Mouse (Mus musculus): ENCODE results near the gene Sycp2l. TPM values are rescaled to one million over a fixed set of nuclear protein-coding genes. Genes with fewer than 3 reads are reported as not detected.

The Sycp2l gene
- total and polyA plus RNA-seq, 2 experiments from 2014 or later: not detected

DNA sequence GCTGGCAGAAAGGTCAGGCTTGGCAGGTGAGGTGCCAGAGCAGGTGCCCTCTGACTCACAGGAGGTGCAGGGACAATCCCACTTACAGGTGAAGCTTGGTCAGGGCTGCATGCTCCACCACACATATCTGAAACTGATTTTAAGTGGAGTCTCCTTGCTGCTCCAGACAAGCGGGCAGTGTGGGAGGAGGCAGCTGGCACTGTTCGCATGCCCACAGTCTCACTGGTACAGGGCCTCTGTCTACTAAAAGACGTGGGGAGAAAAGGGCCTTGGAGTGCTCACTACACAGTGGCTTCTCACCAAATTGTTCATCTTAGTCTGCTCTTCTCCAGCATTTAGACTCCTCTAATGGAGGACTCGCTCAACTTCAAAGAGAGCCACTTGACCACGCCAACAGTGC, 92.1 kb downstream of the Sycp2l start:
- no peak for TF ChIP-seq CTCF (IDR thresholded peaks at IDR 0.05; ENCODE audit: low read depth)
- Histone ChIP-seq H3K27ac (ENCODE audit: low read depth, low read length) (no peak overlapping the region), H3K27me3 (ENCODE audit: insufficient read depth, low read length) (no peaks in the 10 kb centered on the region), H3K36me3 (ENCODE audit: insufficient read depth) (no peaks in the 10 kb centered on the region), H3K4me2 (ENCODE audit: low read depth) (no peak overlapping the region), H3K4me1 (ENCODE audit: insufficient read depth) (0 out of 2 replicates have a peak, but pooled peaks cover 4% of the 10 kb centered on the region), H3K4me3 (ENCODE audit: low read depth, low read length) (no peak overlapping the region), H3K9ac (no peak overlapping the region), H3K9me3 (ENCODE audit: low read length) (no peaks in the 10 kb centered on the region)
- ATAC-seq (no peak), DNase-seq (no peak)
- WGBS: 76% methylated on average over 5 of the region's 5 CpGs

DNA sequence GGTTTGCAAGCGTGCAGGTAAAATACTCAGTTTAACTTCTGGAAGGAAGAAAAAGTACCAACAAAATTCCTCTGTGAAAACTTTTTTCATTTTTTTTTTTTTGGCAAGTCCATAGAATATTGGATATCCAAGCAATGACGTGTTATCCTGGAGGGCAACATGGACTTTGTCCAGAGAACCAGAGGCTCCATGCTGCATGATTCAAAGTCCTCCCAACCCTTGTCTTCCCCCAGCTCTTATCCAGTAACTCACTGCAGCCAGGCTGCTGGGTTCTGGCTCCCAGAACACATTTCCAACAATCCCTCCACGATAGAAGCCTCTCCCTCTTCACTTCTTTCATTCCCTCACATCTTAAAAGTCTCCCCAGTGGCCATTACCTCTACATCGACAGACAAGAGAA, 97.2 kb downstream of the Sycp2l start:
- no peaks in the 10 kb centered on the region for H3K27me3 ChIP-seq (ENCODE audit: insufficient read depth, low read length)
- ATAC-seq: no peak
- no peaks in the 10 kb centered on the region for H3K4me1 ChIP-seq (ENCODE audit: insufficient read depth)
- DNase-seq: no peak
- no peak overlapping the region for H3K4me3 ChIP-seq (ENCODE audit: low read depth, low read length)
- no peaks in the 10 kb centered on the region for H3K36me3 ChIP-seq (ENCODE audit: insufficient read depth)
- no peak for TF ChIP-seq CTCF (IDR thresholded peaks at IDR 0.05; ENCODE audit: low read depth)
- H3K9ac ChIP-seq: no peak overlapping the region
- H3K9me3 ChIP-seq (ENCODE audit: low read length): no peaks in the 10 kb centered on the region
- H3K4me2 ChIP-seq (ENCODE audit: low read depth): no peak overlapping the region
- 82% methylated on average over 4 of the region's 4 CpGs for WGBS
- no peak overlapping the region for H3K27ac ChIP-seq (ENCODE audit: low read depth, low read length)

DNA sequence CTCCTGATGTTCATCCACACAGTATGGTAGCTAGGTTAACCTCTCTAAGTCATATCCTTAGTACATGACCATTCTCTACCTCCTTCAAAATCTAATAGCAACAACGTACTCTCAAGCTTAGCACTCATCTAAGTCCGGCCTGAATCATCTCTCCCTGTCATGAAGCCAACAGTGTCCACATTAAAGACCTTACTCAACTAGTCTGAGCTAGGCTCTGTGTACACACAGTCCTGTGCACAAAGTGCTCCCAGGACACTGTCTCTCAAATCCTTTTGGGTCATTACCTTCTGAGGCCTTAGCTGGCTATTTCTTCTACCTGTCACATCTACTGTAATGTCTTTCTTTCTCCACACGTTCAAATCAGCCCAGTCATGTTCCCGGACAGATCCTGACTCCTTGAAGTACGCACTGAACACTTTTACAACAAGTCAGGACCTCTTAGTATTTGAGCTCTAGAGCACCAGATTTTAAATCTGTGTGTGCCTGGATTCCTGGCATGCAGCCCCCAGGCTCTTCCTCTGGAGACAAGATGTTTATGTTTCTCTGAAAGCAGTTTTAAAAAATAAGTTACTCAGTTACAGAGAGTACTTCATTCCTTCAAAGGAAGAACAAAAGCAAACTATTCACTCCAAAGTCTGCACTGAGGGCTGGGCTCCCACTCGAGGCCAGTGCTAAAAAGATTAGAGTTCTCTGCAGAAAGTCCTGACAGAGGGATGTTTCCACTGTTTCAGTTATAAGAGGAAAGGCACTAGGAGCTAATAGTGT, 98.6 kb downstream of the Sycp2l start:
- Histone ChIP-seq H3K27me3 (ENCODE audit: insufficient read depth, low read length) (no peaks in the 10 kb centered on the region), H3K9ac (no peak overlapping the region), H3K27ac (ENCODE audit: low read depth, low read length) (no peak overlapping the region), H3K4me1 (ENCODE audit: insufficient read depth) (no peaks in the 10 kb centered on the region), H3K36me3 (ENCODE audit: insufficient read depth) (no peaks in the 10 kb centered on the region), H3K4me2 (ENCODE audit: low read depth) (no peak overlapping the region), H3K4me3 (ENCODE audit: low read depth, low read length) (no peak overlapping the region), H3K9me3 (ENCODE audit: low read length) (no peaks in the 10 kb centered on the region)
- ATAC-seq (no peak), DNase-seq (no peak)
- TF ChIP-seq CTCF (IDR thresholded peaks at IDR 0.05; ENCODE audit: low read depth): no peak
- 70% methylated on average over 6 of the region's 6 CpGs for WGBS

DNA sequence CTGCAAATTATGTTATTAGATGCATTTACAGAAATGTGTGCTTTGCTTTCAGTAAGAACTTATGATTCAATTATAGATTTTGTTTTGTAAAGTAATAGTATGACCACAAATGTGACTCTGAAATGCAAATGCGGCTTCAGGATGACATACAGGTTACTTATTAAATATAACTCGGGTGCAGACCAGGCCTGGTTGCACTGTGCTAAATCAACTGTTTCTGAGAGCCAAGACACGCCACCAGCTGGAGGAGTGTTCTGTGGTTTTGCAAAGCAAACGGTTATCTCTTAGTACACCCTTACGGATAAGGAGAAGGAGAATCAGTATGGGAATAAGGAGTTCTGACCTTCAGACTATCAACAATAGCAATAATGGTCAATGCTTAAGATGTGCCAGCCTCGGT, 101.6 kb downstream of the Sycp2l start:
- H3K4me3 ChIP-seq (ENCODE audit: low read depth, low read length): no peak overlapping the region
- H3K27ac ChIP-seq (ENCODE audit: low read depth, low read length): no peak overlapping the region
- ATAC-seq: no peak
- H3K4me2 ChIP-seq (ENCODE audit: low read depth): no peak overlapping the region
- DNase-seq: no peak
- WGBS: 86% methylated on average over 6 of the region's 6 CpGs
- no peaks in the 10 kb centered on the region for H3K36me3 ChIP-seq (ENCODE audit: insufficient read depth)
- no peak for TF ChIP-seq CTCF (IDR thresholded peaks at IDR 0.05; ENCODE audit: low read depth)
- peaks cover 14% of the 10 kb centered on the region; the same call in 1 of the 2 replicates for H3K4me1 ChIP-seq (ENCODE audit: insufficient read depth)
- H3K27me3 ChIP-seq (ENCODE audit: insufficient read depth, low read length): no peaks in the 10 kb centered on the region
- no peaks in the 10 kb centered on the region for H3K9me3 ChIP-seq (ENCODE audit: low read length)
- H3K9ac ChIP-seq: no peak overlapping the region

DNA sequence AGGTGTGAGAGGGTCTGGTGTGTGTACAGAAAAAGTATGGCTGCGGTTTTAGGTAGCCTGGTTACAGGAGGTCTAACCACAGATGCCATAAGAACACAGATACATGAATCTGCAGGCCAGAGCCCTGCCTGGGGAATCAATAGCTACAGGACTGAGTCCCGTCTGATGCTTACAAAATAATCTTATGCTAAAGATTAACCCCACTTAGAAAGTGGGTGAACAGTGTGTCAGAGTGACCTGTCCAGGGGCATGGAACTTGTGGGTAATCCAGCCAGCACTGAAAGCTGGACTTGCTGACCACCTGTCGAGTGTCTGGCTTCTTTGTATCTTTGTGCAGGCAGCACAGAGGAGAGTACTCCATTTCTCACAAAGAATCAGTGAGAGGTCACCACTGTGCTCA, 102.1 kb downstream of the Sycp2l start:
- Histone ChIP-seq H3K9me3 (ENCODE audit: low read length) (0 out of 2 replicates have a peak, but pooled peaks cover under 1% of the 10 kb centered on the region), H3K9ac (no peak overlapping the region), H3K4me2 (ENCODE audit: low read depth) (no peak overlapping the region), H3K4me1 (ENCODE audit: insufficient read depth) (peaks cover 14% of the 10 kb centered on the region; the same call in 1 of the 2 replicates), H3K4me3 (ENCODE audit: low read depth, low read length) (no peak overlapping the region), H3K27me3 (ENCODE audit: insufficient read depth, low read length) (no peaks in the 10 kb centered on the region), H3K27ac (ENCODE audit: low read depth, low read length) (no peak overlapping the region), H3K36me3 (ENCODE audit: insufficient read depth) (no peaks in the 10 kb centered on the region)
- WGBS: 64% methylated on average over 3 of the region's 3 CpGs
- no peak for TF ChIP-seq CTCF (IDR thresholded peaks at IDR 0.05; ENCODE audit: low read depth)
- DNase-seq (no peak), ATAC-seq (no peak)

DNA sequence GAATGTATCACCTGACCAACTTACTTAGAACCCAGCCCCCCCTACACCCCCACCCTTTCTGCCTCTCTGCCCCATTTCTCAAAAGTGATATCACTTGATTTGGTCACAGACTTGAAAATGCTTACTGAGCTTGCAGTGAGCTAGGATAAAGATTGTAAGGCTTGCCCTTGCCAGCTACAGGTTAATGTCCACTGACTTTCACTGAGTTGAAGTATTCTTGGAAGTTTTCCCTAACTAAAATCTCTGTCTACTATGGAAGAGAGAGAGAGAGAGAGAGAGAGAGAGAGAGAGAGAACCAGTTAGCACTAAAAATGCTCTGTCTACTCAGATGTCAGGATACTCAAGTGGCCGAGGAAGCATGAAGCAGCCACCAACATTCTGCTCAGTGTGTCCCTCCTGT, 104.9 kb downstream of the Sycp2l start:
- DNase-seq (no peak), ATAC-seq (no peak)
- H3K9ac ChIP-seq: no peak overlapping the region
- peak overlapping the region; percentile 53 for H3K4me2 ChIP-seq (ENCODE audit: low read depth)
- H3K36me3 ChIP-seq (ENCODE audit: insufficient read depth): no peaks in the 10 kb centered on the region
- TF ChIP-seq CTCF (IDR thresholded peaks at IDR 0.05; ENCODE audit: low read depth): no peak
- no peak overlapping the region for H3K27ac ChIP-seq (ENCODE audit: low read depth, low read length)
- H3K4me3 ChIP-seq (ENCODE audit: low read depth, low read length): peak overlapping the region; percentile 77
- WGBS: 19% methylated on average over 1 of the region's 1 CpGs
- H3K27me3 ChIP-seq (ENCODE audit: insufficient read depth, low read length): no peaks in the 10 kb centered on the region
- peaks cover 14% of the 10 kb centered on the region; the same call in 1 of the 2 replicates for H3K4me1 ChIP-seq (ENCODE audit: insufficient read depth)
- H3K9me3 ChIP-seq (ENCODE audit: low read length): 0 out of 2 replicates have a peak, but pooled peaks cover 4% of the 10 kb centered on the region

DNA sequence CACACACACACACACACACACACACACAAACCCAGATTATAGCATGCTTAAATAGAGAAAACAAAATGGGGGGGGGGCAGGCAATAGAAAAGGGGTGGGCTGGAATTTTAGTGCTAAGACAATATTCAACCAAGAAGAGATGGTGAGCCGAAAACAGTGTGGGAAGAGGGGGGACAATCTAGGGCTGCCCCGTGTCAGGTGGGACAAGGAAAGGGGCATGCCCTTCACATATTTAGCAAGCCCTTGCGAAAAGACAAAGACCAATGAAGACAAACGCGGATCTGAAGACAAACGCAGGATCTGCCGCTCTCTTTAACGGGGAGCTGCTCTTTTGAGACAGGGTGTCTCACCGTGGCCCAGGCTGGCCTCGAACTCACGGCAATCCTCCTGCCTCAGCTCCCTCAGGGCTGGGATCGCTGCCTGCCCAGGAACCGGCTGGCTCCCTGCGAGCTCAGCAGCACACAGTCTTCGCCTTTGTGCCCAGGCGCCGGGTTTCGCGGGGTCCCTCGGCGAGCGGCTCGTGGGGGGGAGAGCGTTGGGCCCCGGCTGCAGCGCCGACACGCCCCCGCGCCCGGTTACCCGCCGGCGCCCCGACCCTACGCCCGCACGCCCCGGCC, 105.7 kb downstream of the Sycp2l start:
- 3% methylated on average over 36 of the region's 39 CpGs for WGBS
- Histone ChIP-seq H3K27ac (ENCODE audit: low read depth, low read length) (peak overlapping the region; percentile 80), H3K4me3 (ENCODE audit: low read depth, low read length) (peak overlapping the region; percentile 77), H3K4me1 (ENCODE audit: insufficient read depth) (peaks cover 14% of the 10 kb centered on the region; the same call in 1 of the 2 replicates), H3K9me3 (ENCODE audit: low read length) (0 out of 2 replicates have a peak, but pooled peaks cover 4% of the 10 kb centered on the region), H3K4me2 (ENCODE audit: low read depth) (peak overlapping the region; percentile 53), H3K9ac (peak overlapping the region; percentile 87), H3K27me3 (ENCODE audit: insufficient read depth, low read length) (no peaks in the 10 kb centered on the region), H3K36me3 (ENCODE audit: insufficient read depth) (no peaks in the 10 kb centered on the region)
- TF ChIP-seq CTCF (IDR thresholded peaks at IDR 0.05; ENCODE audit: low read depth): no peak
- DNase-seq (peak; percentile 74), ATAC-seq (peak; percentile 78)

Data from forebrain, postnatal 0 days (tissue).